Mouse (Mus musculus): ENCODE data around the gene Cryzl1. TPM values are rescaled to one million over a fixed set of nuclear protein-coding genes. Genes with fewer than 3 reads are reported as not detected.

The Cryzl1 gene
- polyA plus RNA-seq, 1 experiment from 2014 or later: 50.7 TPM

GRCm38 (mm10) chr16:91710241-91710640 is 18.5 kb downstream of the Cryzl1 start:
- no peak overlapping the region for H3K27ac ChIP-seq
- H3K9ac ChIP-seq: no peak overlapping the region
- ATAC-seq (replicated peaks; ENCODE audit: insufficient number of reproducible peaks, insufficient read depth, low FRiP score, low read depth): no peak
- no peaks in the 10 kb centered on the region for H3K4me1 ChIP-seq (replicated peaks)
- no peak overlapping the region for H3K4me2 ChIP-seq
- H3K36me3 ChIP-seq: peaks cover 34% of the 10 kb centered on the region
- H3K4me3 ChIP-seq: no peak overlapping the region
- WGBS: 65% methylated on average over 7 of the region's 7 CpGs
- H3K9me3 ChIP-seq (replicated peaks): no peaks in the 10 kb centered on the region
- no peaks in the 10 kb centered on the region for H3K27me3 ChIP-seq

GRCm38 (mm10) chr16:91704603-91705340 is 24.0 kb downstream of the Cryzl1 start:
- no peak for ATAC-seq (replicated peaks; ENCODE audit: insufficient number of reproducible peaks, insufficient read depth, low FRiP score, low read depth)
- H3K27ac ChIP-seq: no peak overlapping the region
- peaks cover 38% of the 10 kb centered on the region for H3K36me3 ChIP-seq
- no peak overlapping the region for H3K9ac ChIP-seq
- H3K4me1 ChIP-seq (replicated peaks): no peaks in the 10 kb centered on the region
- WGBS: 77% methylated on average over 14 of the region's 14 CpGs
- H3K9me3 ChIP-seq (replicated peaks): no peaks in the 10 kb centered on the region
- H3K4me2 ChIP-seq: no peak overlapping the region
- no peak overlapping the region for H3K4me3 ChIP-seq
- H3K27me3 ChIP-seq: no peaks in the 10 kb centered on the region

DNA sequence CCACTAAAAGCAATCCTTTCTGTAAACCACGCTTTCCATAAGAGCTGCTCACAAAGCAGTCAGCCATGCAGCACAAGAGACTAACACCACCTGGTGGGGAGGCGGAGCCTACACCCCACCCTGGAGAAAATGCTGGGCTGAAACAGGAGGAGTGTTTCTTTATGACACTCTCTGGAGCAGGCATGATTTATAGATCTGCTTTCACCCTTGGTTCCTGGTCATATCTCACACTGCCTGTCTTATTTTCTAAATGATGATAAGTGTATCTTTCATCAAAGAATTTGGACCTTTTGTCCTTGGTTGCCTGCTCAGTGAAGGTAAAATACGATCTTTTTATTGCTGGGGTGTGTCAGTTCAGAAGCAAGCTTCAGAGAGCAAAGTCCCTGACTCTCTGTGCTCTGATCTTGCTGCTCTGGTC is 26.0 kb downstream of the Cryzl1 start:
- Histone ChIP-seq H3K4me3 (no peak overlapping the region), H3K9ac (no peak overlapping the region), H3K4me2 (no peak overlapping the region), H3K4me1 (replicated peaks) (no peaks in the 10 kb centered on the region), H3K27me3 (no peaks in the 10 kb centered on the region), H3K27ac (no peak overlapping the region), H3K9me3 (replicated peaks) (no peaks in the 10 kb centered on the region), H3K36me3 (peaks cover 42% of the 10 kb centered on the region)
- WGBS: 81% methylated on average over 3 of the region's 3 CpGs
- no peak for ATAC-seq (replicated peaks; ENCODE audit: insufficient number of reproducible peaks, insufficient read depth, low FRiP score, low read depth)

GRCm38 (mm10) chr16:91701908-91702307 is 26.9 kb downstream of the Cryzl1 start:
- ATAC-seq (replicated peaks; ENCODE audit: insufficient number of reproducible peaks, insufficient read depth, low FRiP score, low read depth): no peak
- Histone ChIP-seq H3K27me3 (no peaks in the 10 kb centered on the region), H3K4me2 (no peak overlapping the region), H3K4me1 (replicated peaks) (no peaks in the 10 kb centered on the region), H3K27ac (no peak overlapping the region), H3K36me3 (peaks cover 48% of the 10 kb centered on the region), H3K9me3 (replicated peaks) (no peaks in the 10 kb centered on the region), H3K9ac (no peak overlapping the region), H3K4me3 (no peak overlapping the region)
- 81% methylated on average over 13 of the region's 13 CpGs for WGBS

DNA sequence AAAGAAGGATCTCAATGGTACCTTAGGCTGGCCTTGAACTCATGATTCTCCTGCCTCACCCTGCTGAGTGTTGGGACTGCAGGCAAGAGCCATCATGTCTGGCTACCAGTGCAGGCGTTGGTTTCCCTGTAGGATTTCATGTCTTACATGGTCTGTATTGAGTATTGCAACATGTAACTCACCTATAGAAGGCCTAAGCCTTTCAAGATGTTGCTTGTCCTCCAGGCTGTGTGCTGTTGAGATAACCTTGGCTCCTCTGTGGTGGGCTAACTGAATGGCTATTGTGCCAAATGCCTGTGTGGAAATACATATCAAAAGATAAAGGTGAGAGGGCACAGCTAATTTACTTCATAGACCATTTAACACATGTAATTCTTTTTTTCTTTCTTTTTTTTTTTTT is 29.8 kb downstream of the Cryzl1 start:
- no peaks in the 10 kb centered on the region for H3K4me1 ChIP-seq (replicated peaks)
- ATAC-seq (replicated peaks; ENCODE audit: insufficient number of reproducible peaks, insufficient read depth, low FRiP score, low read depth): no peak
- H3K4me3 ChIP-seq: no peak overlapping the region
- no peak overlapping the region for H3K9ac ChIP-seq
- no peaks in the 10 kb centered on the region for H3K9me3 ChIP-seq (replicated peaks)
- H3K4me2 ChIP-seq: no peak overlapping the region
- WGBS: 91% methylated on average over 1 of the region's 1 CpGs
- no peaks in the 10 kb centered on the region for H3K27me3 ChIP-seq
- H3K27ac ChIP-seq: no peak overlapping the region
- H3K36me3 ChIP-seq: peaks cover 39% of the 10 kb centered on the region

DNA sequence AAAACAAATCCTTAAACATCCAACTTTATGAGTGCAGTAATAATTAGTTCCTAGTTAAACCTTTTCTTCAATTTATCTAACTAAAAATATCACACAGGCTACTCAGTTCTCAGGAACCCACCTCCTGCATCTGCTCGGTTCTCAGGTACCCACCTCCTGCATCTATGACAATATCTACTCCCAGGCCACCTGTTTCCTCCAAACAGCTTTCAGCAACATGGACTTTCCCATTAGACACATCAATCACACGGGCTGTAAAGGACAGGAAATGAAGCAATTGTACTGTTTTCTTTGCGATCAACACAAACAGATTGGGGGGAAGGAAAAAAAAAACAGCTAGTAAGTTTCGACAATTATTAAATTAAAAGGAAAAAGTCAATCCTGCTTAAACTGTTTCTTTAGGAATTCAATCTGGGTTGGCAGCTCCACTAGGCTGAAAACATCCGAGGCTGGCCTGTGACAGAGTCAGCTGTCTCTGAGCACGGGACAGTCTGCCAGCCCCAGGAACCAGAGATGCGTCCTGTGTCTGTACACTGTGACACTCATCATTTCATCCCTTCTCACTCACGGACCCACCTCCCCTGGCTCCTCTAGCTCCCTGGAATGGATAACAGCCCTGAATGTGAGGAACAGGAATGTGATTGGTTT is 33.5 kb downstream of the Cryzl1 start:
- Histone ChIP-seq H3K4me3 (no peak overlapping the region), H3K4me1 (replicated peaks) (no peaks in the 10 kb centered on the region), H3K9ac (no peak overlapping the region), H3K27me3 (no peaks in the 10 kb centered on the region), H3K9me3 (replicated peaks) (no peaks in the 10 kb centered on the region), H3K27ac (no peak overlapping the region), H3K4me2 (no peak overlapping the region), H3K36me3 (peaks cover 32% of the 10 kb centered on the region)
- no peak for ATAC-seq (replicated peaks; ENCODE audit: insufficient number of reproducible peaks, insufficient read depth, low FRiP score, low read depth)
- WGBS: 55% methylated on average over 8 of the region's 8 CpGs

DNA sequence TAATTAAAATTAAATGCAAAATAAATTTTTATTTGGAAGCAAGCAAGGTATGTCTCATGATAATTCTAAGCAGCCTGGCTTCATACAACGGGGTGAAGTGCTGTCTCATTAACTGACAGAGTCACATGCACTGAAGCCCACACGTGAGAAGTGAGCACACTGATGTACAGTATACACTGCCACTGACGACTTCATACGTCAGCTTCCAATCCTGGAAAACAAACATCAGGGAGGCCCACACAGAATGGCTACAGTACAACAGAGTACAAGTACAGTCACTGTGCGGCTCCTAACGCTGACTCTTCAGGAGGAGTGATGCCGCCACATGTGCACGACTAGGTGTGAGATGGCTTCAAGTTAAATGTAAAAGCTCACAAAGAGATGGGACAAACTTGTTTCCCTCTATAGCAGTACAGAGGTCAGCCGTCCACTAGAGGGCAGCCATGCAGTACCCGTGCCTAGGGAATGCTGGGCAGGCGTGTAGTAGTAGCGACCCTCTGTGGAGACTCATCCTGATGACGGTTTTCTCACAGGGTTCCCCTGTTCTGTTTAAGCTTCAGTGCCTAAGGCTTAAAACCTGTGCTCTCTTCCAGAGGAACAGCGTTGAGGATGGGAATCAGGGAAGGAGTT is 34.2 kb downstream of the Cryzl1 start:
- no peaks in the 10 kb centered on the region for H3K27me3 ChIP-seq
- no peak overlapping the region for H3K9ac ChIP-seq
- WGBS: 27% methylated on average over 14 of the region's 14 CpGs
- no peak overlapping the region for H3K4me2 ChIP-seq
- ATAC-seq (replicated peaks; ENCODE audit: insufficient number of reproducible peaks, insufficient read depth, low FRiP score, low read depth): peak; percentile 87; the same call in 1 of the 2 replicates
- no peaks in the 10 kb centered on the region for H3K9me3 ChIP-seq (replicated peaks)
- H3K4me3 ChIP-seq: no peak overlapping the region
- peaks cover 31% of the 10 kb centered on the region for H3K36me3 ChIP-seq
- peaks cover 4% of the 10 kb centered on the region for H3K4me1 ChIP-seq (replicated peaks)
- H3K27ac ChIP-seq: no peak overlapping the region

DNA sequence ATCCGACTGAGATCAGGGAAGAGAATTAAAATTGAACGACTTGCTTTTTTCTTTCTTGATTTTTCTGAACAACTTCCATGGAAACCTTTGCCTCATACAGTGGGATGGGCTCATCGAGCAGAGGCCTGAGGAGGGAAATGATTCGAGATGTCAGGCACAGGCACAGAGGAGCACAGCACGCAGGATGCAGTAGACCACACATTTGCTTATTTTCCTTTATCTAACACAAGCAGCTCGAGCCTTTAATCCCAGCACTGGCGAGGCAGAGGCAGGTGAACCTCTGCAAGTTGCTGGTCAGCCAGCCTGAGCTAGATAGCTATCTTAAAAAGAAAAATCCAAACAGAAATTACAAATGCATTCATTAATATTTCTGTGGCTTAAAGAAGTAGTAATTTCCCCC is 39.0 kb downstream of the Cryzl1 start:
- no peaks in the 10 kb centered on the region for H3K9me3 ChIP-seq (replicated peaks)
- H3K4me2 ChIP-seq: 0 out of 2 replicates have a peak overlapping the region, but pooled peaks have one; percentile 18
- ATAC-seq (replicated peaks; ENCODE audit: insufficient number of reproducible peaks, insufficient read depth, low FRiP score, low read depth): no peak
- H3K4me3 ChIP-seq: no peak overlapping the region
- H3K4me1 ChIP-seq (replicated peaks): peaks cover 16% of the 10 kb centered on the region
- 42% methylated on average over 7 of the region's 7 CpGs for WGBS
- no peak overlapping the region for H3K27ac ChIP-seq
- H3K9ac ChIP-seq: no peak overlapping the region
- H3K27me3 ChIP-seq: no peaks in the 10 kb centered on the region
- peaks cover 10% of the 10 kb centered on the region for H3K36me3 ChIP-seq

DNA sequence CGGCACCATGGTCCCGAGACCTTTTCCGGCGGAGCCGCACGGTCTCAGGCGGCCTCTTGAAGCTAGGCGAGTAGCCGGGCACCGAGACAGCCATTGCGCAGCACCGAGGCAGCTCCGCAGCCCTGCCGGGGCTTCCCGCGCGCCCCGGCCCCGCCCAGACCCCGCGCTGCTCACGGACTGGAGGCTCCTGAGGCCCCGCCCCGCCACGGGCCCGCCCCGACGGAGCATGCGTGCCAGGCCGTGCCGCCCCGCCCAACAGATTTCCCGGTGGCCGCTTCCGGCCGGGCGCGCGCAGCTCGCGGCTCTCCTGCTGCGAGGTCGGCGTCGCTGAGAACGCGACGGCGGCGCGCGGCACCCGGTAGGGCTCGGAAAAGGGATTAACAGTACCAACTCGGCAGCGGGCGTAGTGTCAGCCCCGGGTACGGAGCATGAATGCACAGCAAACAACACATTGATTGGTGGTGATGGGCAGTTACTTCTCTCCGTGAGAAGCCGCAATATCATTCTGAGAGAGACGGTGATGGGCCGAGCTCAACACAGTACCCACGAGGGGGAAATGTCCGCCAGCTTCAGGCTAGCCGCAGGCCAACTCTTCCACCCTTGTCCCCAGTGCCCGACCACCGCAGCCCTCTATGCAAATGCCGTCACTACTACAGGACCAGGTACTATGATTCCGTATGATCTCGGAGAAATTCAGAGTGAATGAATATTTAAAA is 40.0 kb downstream of the Cryzl1 start, which contains the start of gene Donson:
Gene Donson, minus strand, starts transcription at position 152 of the 716 bp plus-strand sequence.
- Histone ChIP-seq H3K27ac (peak within 1 kb of the TSS; percentile 86), H3K4me3 (peak within 1 kb of the TSS; percentile 89), H3K36me3 (peaks cover 12% of the 10 kb centered on the region), H3K27me3 (no peaks in the 10 kb centered on the region), H3K4me2 (peak within 1 kb of the TSS; percentile 96), H3K9ac (peak within 1 kb of the TSS; percentile 85), H3K9me3 (replicated peaks) (no peaks in the 10 kb centered on the region), H3K4me1 (replicated peaks) (peaks cover 16% of the 10 kb centered on the region)
- under 1% methylated on average over 64 of the region's 71 CpGs for WGBS
- peak; percentile 99 for ATAC-seq (replicated peaks; ENCODE audit: insufficient number of reproducible peaks, insufficient read depth, low FRiP score, low read depth)

GRCm38 (mm10) chr16:91688023-91688618 is 40.7 kb downstream of the Cryzl1 start:
- H3K27ac ChIP-seq: peak overlapping the region; percentile 78
- H3K9ac ChIP-seq: peak overlapping the region; percentile 85
- ATAC-seq (replicated peaks; ENCODE audit: insufficient number of reproducible peaks, insufficient read depth, low FRiP score, low read depth): peak; percentile 52
- H3K9me3 ChIP-seq (replicated peaks): no peaks in the 10 kb centered on the region
- peak overlapping the region; percentile 96 for H3K4me2 ChIP-seq
- peaks cover 14% of the 10 kb centered on the region; the same call in 1 of the 2 replicates for H3K36me3 ChIP-seq
- H3K27me3 ChIP-seq: no peaks in the 10 kb centered on the region
- H3K4me1 ChIP-seq (replicated peaks): peaks cover 16% of the 10 kb centered on the region
- H3K4me3 ChIP-seq: peak overlapping the region; percentile 89
- WGBS: under 1% methylated on average over 50 of the region's 51 CpGs

DNA sequence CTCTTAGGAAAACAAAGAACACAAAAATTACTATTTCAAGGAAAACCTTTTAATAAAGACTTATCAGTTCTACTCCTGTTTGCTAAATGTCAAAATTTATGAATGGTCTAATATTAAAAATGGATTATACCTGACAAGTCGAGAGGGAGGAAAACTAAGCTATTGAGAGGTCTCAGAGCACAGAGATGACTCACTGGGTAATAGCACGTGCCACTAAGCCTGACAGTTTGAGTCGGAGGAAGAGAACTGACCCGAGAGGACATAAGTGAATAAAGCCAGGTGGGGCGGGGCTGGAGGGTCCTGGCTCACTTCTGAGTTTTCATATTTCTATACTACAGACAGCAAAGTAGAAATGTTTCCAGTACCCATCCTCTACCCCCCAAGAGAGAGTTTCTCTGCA is 42.4 kb downstream of the Cryzl1 start:
- H3K9ac ChIP-seq: no peak overlapping the region
- peaks cover 32% of the 10 kb centered on the region for H3K36me3 ChIP-seq
- H3K27me3 ChIP-seq: no peaks in the 10 kb centered on the region
- no peak for ATAC-seq (replicated peaks; ENCODE audit: insufficient number of reproducible peaks, insufficient read depth, low FRiP score, low read depth)
- H3K4me2 ChIP-seq: no peak overlapping the region
- no peaks in the 10 kb centered on the region for H3K9me3 ChIP-seq (replicated peaks)
- peaks cover 16% of the 10 kb centered on the region for H3K4me1 ChIP-seq (replicated peaks)
- WGBS: 79% methylated on average over 5 of the region's 5 CpGs
- no peak overlapping the region for H3K27ac ChIP-seq
- H3K4me3 ChIP-seq: no peak overlapping the region

All from heart, embryonic 15.5 days (tissue).